Mouse (Mus musculus) heart, postnatal 36 days (tissue): Measurements from ENCODE around the gene Hint1. TPM values are rescaled to one million over a fixed set of nuclear protein-coding genes. Genes with fewer than 3 reads are reported as not detected.
A peak's percentile ranks its signal among the peaks of the same experiment; 100 is the strongest.
"Not testable (repeated sequence)": the region's sequence is repeated elsewhere in the genome, so short reads cannot be mapped to it uniquely, and the experiment has no call there.

ENCODE experiments used
- DNase-seq, 2 experiments: peaks; one replicate each; pipeline ENCODE4 v3.0.0; 2021 to 2022
- intact Hi-C: fragments of 180-260 bp; cut with DNase I; formaldehyde crosslinking; loops from one replicate; pipeline ENCODE4 v1.15.1; 2025
- total RNA-seq, 2 experiments: library from RNA; stranded (reverse); gene quantifications; 2 replicates each; pipeline ENCODE4 v1.2.3; 2021

Gene Hint1
- 100 to 1,000 TPM; 292 to 340 TPM for total RNA-seq

GRCm38 (mm10) chr11:54866119-54867048, at the start of gene Hint1:
Hint1 (plus strand) TSS chr11:54866383.
- DNase-seq = peak; percentile 93 to 97
- intact Hi-C loops = loop anchor here (10.0 kb wide), 2 partner anchors 302 to 342 kb away; partner anchors contain the start of gene Rapgef6

GRCm38 (mm10) chr11:54817449-54817848, 48.7 kb upstream of the Hint1 start:
- intact Hi-C loops = no loop called here
- no peak for DNase-seq

GRCm38 (mm10) chr11:54819489-54819888, 46.7 kb upstream of the Hint1 start:
- no peak for DNase-seq
- intact Hi-C loops = no loop called here

- intact Hi-C loops = no loop called here
- no peak for DNase-seq
Measured at GRCm38 (mm10) chr11:54823467-54823866, 42.7 kb upstream of the Hint1 start.

GRCm38 (mm10) chr11:54825774-54826173, 40.4 kb upstream of the Hint1 start:
- no peak for DNase-seq
- intact Hi-C loops = no loop called here

- intact Hi-C loops = no loop called here
- DNase-seq = no peak
Measured at GRCm38 (mm10) chr11:54826819-54827218, 39.4 kb upstream of the Hint1 start.

GRCm38 (mm10) chr11:54833833-54834232, 32.4 kb upstream of the Hint1 start:
- intact Hi-C loops = no loop called here
- DNase-seq = no peak

- intact Hi-C loops = no loop called here
- DNase-seq = no peak
Measured at GRCm38 (mm10) chr11:54834596-54834995, 31.6 kb upstream of the Hint1 start.

GRCm38 (mm10) chr11:54836106-54836505, 30.1 kb upstream of the Hint1 start:
- intact Hi-C loops = no loop called here
- DNase-seq = peak; percentile 9 to 50

GRCm38 (mm10) chr11:54839696-54840095, 26.5 kb upstream of the Hint1 start:
- intact Hi-C loops = no loop called here
- no peak for DNase-seq

- DNase-seq = no peak
- intact Hi-C loops = no loop called here
Measured at GRCm38 (mm10) chr11:54840891-54841290, 25.3 kb upstream of the Hint1 start.

- intact Hi-C loops = no loop called here
- DNase-seq = no peak
Measured at GRCm38 (mm10) chr11:54844424-54844823, 21.8 kb upstream of the Hint1 start.

GRCm38 (mm10) chr11:54844959-54845358, 21.2 kb upstream of the Hint1 start:
- intact Hi-C loops = no loop called here
- DNase-seq = no peak

GRCm38 (mm10) chr11:54845470-54846442, 20.4 kb upstream of the Hint1 start:
- DNase-seq = no peak
- intact Hi-C loops = loop anchor here (2.0 kb wide), 1 partner anchor 45 kb away; no protein-coding TSS in a partner anchor

- DNase-seq = no peak
- intact Hi-C loops = no loop called here
Measured at GRCm38 (mm10) chr11:54849961-54850758, 16.0 kb upstream of the Hint1 start.

GRCm38 (mm10) chr11:54851656-54852055, 14.5 kb upstream of the Hint1 start:
- intact Hi-C loops = no loop called here

GRCm38 (mm10) chr11:54858880-54859279, 7.3 kb upstream of the Hint1 start:
- DNase-seq, intact Hi-C loops: not testable (repeated sequence)

More at GRCm38 (mm10) chr11:54851656-54852055, 14.5 kb upstream of the Hint1 start:
- no peak for DNase-seq

- intact Hi-C loops = loop anchor here (2.0 to 10.0 kb wide), 3 partner anchors 73 to 335 kb away; partner anchors contain the start of genes Cdc42se2 and Rapgef6
- DNase-seq = no peak
Measured at GRCm38 (mm10) chr11:54859322-54860165, 6.6 kb upstream of the Hint1 start.
